Mouse (Mus musculus) mouse trophoblast stem cell (cell line): ENCODE data around the gene Hsp90ab1.

Source experiments
- in situ Hi-C, 2 experiments: fragments of 300-500 bp; cut with MseI, MboI; formaldehyde crosslinking; loops; 2 replicates in 1 of 2; 3 replicates in 1 of 2; pipeline ENCODE4 v1.15.1; 2025

Hsp90ab1 gene

GRCm38 (mm10) chr17:45573087-45573779 is at the start of gene Hsp90ab1:
Gene Hsp90ab1, minus strand, starts transcription at chr17:45573271.
- in situ Hi-C loops = no loop called here

DNA sequence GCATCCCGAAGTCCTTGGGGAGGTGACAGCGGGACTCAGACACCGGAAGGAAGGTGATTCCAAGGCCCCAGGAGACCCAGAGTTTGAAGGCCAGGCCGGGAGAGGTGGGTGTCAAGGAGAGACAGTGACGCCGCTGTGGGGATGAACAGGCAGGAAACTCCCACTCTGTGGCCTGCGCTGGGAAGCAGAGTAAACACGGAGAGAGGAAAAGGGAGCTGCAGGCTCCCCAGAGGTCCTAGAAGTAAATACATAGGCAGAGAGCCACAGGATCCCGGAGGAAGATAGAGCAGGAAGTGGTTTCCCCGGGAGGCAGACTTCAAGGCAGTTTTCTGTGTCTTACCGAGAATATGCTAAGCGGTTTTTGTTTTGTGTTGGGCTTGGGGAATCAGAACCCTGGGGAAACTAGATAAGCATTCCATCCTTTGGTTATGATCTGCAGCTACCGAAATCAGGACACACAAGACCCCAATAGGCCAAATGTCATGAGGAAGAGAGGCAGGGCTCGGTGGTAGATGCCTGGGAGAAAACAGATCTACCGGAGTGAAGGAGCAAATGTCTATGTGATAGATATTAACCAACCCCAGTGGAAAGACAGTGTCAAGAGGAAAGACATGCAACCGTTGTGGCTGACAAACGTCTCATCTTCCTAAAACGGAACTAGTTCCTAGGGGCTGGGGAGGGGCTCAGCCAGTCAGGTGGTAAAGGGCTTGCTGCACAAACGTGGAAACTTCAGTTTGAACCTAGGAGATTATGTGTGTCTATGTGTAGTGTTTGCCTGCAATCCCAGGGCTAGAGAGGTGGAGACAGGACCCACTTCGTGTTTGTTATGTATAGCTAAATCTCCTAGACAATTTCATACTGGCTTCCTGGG is 46.5 kb upstream of the Hsp90ab1 start:
- in situ Hi-C loops = no loop called here

GRCm38 (mm10) chr17:45618941-45619385 is 45.9 kb upstream of the Hsp90ab1 start:
- in situ Hi-C loops = no loop called here

GRCm38 (mm10) chr17:45617655-45618054 is 44.6 kb upstream of the Hsp90ab1 start:
- in situ Hi-C loops = no loop called here

GRCm38 (mm10) chr17:45616679-45617078 is 43.6 kb upstream of the Hsp90ab1 start:
- in situ Hi-C loops = no loop called here

- in situ Hi-C loops = no loop called here
Measured at GRCm38 (mm10) chr17:45616046-45616650, 43.1 kb upstream of the Hsp90ab1 start.

GRCm38 (mm10) chr17:45612921-45613320 is 39.9 kb upstream of the Hsp90ab1 start:
- in situ Hi-C loops = no loop called here

GRCm38 (mm10) chr17:45612008-45612407 is 38.9 kb upstream of the Hsp90ab1 start:
- in situ Hi-C loops = no loop called here

- in situ Hi-C loops = no loop called here
Measured at GRCm38 (mm10) chr17:45610144-45610866, 37.2 kb upstream of the Hsp90ab1 start.

DNA sequence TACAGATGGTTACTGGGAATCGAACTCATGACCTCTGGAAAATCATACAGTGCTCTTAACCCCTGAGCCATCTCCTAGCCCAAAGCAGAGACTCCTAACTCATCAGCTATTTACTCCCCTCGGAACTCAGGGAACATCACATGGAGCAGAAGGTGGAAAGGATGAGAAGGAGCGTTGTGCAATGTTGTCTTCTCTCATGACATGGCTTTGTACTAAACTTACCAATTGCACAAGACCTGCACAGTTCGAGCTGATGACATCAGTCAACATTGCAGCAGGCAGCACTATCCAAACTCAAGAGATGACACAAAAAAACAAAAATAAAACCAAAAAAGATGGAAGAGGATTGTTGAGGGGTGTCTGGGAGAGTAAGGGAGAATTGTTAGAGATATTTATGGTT is 35.3 kb upstream of the Hsp90ab1 start:
- in situ Hi-C loops = no loop called here

DNA sequence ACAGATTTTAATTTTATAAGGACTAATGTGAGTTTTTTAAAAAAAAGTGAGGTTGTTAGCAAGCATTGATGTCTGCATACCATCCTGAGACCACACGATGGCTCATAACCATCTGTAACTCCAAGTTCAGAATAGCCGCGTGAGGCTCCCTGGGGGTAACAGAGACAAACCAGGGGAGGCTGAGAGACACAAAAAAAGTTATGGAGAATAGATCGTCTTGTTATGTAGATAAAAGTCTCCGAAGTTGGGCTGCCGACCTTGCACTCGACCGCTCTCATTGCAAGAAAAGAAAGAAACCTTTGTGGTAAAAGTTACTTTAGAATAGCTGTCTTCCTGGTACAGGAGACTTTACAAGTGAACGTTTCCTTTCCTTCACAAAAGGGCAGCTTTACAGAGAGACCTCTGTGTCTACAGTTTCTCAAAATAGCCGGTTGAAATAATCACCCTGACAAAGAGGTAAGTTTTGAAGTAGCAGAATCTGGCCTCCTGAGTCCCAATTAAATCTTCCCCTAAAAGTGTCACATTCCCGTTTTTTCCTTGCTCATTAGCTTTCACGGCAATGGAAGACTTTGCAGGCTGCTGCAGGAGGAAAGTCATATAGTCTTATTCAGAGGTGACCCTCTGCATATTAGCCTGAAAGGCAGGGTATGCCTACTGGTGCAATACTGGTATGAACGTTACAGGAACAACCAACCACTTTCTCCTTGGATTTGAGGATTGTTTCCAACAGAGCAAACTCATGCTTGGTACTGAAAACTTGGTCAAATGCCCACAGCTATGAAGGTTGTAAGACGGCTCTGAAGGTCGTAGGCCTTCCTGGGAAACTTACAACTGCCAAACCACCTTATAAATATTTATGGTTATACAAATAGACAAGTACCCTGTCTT is 34.2 kb upstream of the Hsp90ab1 start:
- in situ Hi-C loops = no loop called here

- in situ Hi-C loops = no loop called here
Measured at GRCm38 (mm10) chr17:45602984-45603383, 29.9 kb upstream of the Hsp90ab1 start.

DNA sequence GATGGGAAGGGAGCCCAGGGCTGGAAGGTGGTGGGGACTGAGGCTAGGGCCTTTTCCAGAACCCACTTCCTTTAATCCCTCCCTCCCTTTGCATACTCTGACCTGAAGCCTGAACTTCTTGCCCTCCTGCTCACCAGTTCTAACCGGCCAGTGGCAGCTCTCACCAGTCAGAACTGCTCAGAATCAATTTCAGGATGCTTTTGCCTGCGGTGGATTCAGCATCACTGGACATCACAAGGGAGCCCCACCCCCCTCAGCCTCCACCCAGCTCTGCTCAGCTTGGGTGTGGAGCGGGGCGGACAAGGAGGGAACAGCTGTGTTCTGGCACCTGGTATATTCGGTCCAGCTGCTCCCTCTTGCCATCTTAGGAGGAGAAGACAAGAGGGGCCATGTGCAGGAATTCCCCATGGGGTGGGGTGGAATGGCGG is 28.8 kb upstream of the Hsp90ab1 start, which contains the start of gene Mymx:
Gene Mymx, minus strand, starts transcription at position 226 of the 428 bp plus-strand sequence.
- in situ Hi-C loops = no loop called here

DNA sequence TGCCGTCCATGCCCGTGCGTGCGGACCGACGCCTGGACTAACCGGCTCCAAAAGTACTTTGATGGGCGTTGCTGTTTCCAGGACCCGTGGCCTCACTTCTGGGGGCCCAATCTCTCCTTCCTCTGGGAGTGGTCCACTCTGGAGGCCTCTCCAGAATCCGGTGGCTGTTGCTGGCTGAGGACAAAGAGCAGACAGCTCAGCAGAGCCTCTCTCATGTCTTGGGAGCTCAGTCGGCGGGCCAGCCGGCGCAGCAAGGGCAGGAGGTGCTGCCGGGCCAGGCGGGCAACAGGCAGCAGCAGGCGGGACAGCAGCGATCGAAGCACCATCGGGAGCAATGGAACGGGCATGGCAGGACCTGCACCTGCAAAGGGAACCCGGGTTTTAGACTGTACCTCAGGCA is 28.3 kb upstream of the Hsp90ab1 start:
- in situ Hi-C loops = no loop called here

DNA sequence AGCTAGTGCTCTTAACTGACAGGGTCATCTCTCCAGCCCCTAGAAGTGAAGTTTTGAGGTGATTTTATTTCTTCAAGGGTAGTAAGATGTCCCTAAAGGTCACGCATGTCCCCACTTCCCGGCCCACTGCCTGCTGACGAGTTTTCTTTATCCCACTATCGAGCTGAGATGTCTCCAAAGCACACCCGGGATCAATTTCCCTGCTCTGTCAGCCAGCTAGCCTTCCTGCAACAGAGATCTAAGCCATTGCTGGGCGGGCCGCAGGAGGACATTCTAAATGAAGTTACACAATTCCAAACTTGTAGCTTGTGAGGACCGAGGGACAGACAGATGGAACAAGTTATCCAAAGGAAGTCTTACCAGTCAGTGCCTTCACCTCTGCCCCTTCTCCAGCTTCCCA is 27.2 kb upstream of the Hsp90ab1 start:
- in situ Hi-C loops = no loop called here

DNA sequence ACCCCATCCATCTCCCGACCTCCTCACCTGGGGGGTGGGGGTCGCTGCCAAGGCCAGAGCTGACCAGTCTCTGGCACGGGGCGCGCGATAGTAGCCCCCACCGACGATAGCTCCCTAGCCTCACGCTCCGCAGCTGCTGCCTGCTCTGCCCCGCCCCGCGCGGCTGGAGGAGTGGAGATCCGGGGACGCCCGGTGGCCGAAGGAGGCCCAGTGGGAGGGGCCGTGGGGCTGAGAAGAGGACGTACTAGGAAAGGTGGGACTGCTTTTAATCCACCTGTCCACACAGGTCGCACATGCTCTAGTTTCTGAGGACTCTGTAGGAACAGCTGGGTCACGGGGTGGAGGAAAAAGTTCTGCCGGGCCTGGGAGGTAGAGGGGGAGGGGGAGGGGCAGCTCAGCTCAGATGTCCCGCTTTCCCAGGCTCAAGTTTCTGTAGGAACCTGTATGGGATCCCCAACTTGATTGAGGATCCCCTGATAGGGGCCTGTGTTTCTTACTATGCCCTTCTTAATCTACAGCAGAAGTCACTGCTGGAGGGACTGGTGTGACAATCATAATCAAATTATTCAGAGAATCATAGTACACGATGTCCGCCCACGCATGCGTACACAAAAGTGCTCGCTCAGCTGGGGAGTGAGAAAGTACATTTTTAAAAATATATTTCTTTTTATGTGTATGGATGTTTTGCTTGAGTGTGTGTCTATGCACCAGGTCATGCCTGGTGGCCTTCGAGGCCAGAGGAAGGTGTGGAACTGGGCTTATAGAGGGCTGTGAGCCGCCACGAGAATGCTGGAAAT is 26.6 kb upstream of the Hsp90ab1 start, which contains the start of gene Slc29a1:
Gene Slc29a1, minus strand, starts transcription at position 161 of the 797 bp plus-strand sequence.
- in situ Hi-C loops = no loop called here

GRCm38 (mm10) chr17:45598891-45599290 is 25.8 kb upstream of the Hsp90ab1 start:
- in situ Hi-C loops = no loop called here

GRCm38 (mm10) chr17:45598376-45598775 is 25.3 kb upstream of the Hsp90ab1 start:
- in situ Hi-C loops = no loop called here

DNA sequence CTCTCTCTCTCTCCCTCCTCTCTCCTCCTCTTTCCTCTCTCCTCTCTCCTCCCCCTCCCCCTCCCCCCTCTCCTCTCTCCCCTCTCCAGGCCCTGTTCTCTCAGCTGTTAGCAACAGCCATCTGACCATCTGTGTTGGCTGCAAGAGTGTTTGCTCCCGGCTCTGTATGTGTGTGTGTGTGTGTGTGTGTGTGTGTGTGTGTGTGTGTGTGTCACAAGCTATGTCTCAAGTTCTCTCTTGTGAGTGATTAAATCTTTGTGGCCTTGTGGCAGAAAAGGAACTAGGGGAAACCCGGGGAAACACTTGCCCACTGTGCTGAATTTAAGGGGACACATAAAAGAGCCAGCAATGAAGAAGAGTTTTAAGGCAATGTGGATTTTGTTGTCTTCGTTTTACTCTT is 24.7 kb upstream of the Hsp90ab1 start:
- in situ Hi-C loops = no loop called here
